Mouse (Mus musculus): ENCODE measurements around the gene Lbx2. TPM values are rescaled to one million over a fixed set of nuclear protein-coding genes. Genes with fewer than 3 reads are reported as not detected.
A peak's percentile ranks its signal among the peaks of the same experiment; 100 is the strongest.

The Lbx2 gene
- polyA plus RNA-seq, 1 experiment from 2014 or later, result 0.81 TPM

- H3K9ac ChIP-seq, result peak overlapping the region; percentile 86
- H3K4me3 ChIP-seq, result peak overlapping the region; percentile 77
- ATAC-seq (ENCODE audit: low FRiP score, low read depth), result peak; percentile 73
- peak overlapping the region; percentile 99 for H3K4me2 ChIP-seq (replicated peaks)
- peaks cover 15% of the 10 kb centered on the region for H3K4me1 ChIP-seq
- H3K27me3 ChIP-seq, result peaks cover 2% of the 10 kb centered on the region; the same call in 1 of the 2 replicates
- H3K9me3 ChIP-seq, result no peaks in the 10 kb centered on the region
- 0 out of 2 replicates have a peak, but pooled peaks cover 3% of the 10 kb centered on the region for H3K36me3 ChIP-seq
- WGBS, result under 1% methylated on average over 74 of the region's 74 CpGs
- peak overlapping the region; percentile 83 for H3K27ac ChIP-seq
Observed at GRCm38 (mm10) chr6:83101688-83102556, 15.8 kb downstream of the Lbx2 start.

GRCm38 (mm10) chr6:83103130-83103650, 17.0 kb downstream of the Lbx2 start:
- peak overlapping the region; percentile 86; the same call in 1 of the 2 replicates for H3K9ac ChIP-seq
- 41% methylated on average over 11 of the region's 11 CpGs for WGBS
- H3K4me2 ChIP-seq (replicated peaks), result peak overlapping the region; percentile 99
- H3K36me3 ChIP-seq, result peaks cover 6% of the 10 kb centered on the region; the same call in 1 of the 2 replicates
- H3K4me1 ChIP-seq, result peaks cover 23% of the 10 kb centered on the region
- no peaks in the 10 kb centered on the region for H3K9me3 ChIP-seq
- no peak overlapping the region for H3K27ac ChIP-seq
- peaks cover 2% of the 10 kb centered on the region; the same call in 1 of the 2 replicates for H3K27me3 ChIP-seq
- ATAC-seq (ENCODE audit: low FRiP score, low read depth), result no peak
- H3K4me3 ChIP-seq, result peak overlapping the region; percentile 77

GRCm38 (mm10) chr6:83104158-83104557, 18.0 kb downstream of the Lbx2 start:
- Histone ChIP-seq H3K36me3 (peaks cover 6% of the 10 kb centered on the region; the same call in 1 of the 2 replicates), H3K4me3 (no peak overlapping the region)
- no peak for ATAC-seq (ENCODE audit: low FRiP score, low read depth)

GRCm38 (mm10) chr6:83107566-83108400, 21.6 kb downstream of the Lbx2 start:
- H3K27me3 ChIP-seq, result no peaks in the 10 kb centered on the region
- peak overlapping the region; percentile 86 for H3K4me2 ChIP-seq (replicated peaks)
- peaks cover 15% of the 10 kb centered on the region; the same call in 1 of the 2 replicates for H3K36me3 ChIP-seq
- H3K4me1 ChIP-seq, result peaks cover 31% of the 10 kb centered on the region
- 36% methylated on average over 13 of the region's 13 CpGs for WGBS
- H3K9ac ChIP-seq, result peak overlapping the region; percentile 95
- H3K4me3 ChIP-seq, result peak overlapping the region; percentile 76
- no peak overlapping the region; the same call in 1 of the 2 replicates for H3K27ac ChIP-seq
- H3K9me3 ChIP-seq, result no peaks in the 10 kb centered on the region
- ATAC-seq (ENCODE audit: low FRiP score, low read depth), result peak; percentile 30; the same call in 1 of the 2 replicates

More at GRCm38 (mm10) chr6:83104158-83104557, 18.0 kb downstream of the Lbx2 start:
- Histone ChIP-seq H3K27ac (no peak overlapping the region), H3K9me3 (no peaks in the 10 kb centered on the region), H3K4me1 (peaks cover 28% of the 10 kb centered on the region), H3K27me3 (peaks cover 2% of the 10 kb centered on the region; the same call in 1 of the 2 replicates), H3K9ac (no peak overlapping the region), H3K4me2 (replicated peaks) (no peak overlapping the region)
- WGBS, result 71% methylated on average over 4 of the region's 4 CpGs

- H3K4me1 ChIP-seq, result peaks cover 22% of the 10 kb centered on the region
Observed at GRCm38 (mm10) chr6:83108762-83109668, 22.8 kb downstream of the Lbx2 start, which contains the start of gene Mrpl53. Gene Mrpl53, plus strand, starts transcription at chr6:83109040.

GRCm38 (mm10) chr6:83111510-83112136, 25.5 kb downstream of the Lbx2 start:
- 86% methylated on average over 4 of the region's 4 CpGs for WGBS
- Histone ChIP-seq H3K27me3 (no peaks in the 10 kb centered on the region), H3K9ac (no peak overlapping the region), H3K4me2 (replicated peaks) (no peak overlapping the region), H3K36me3 (peaks cover 12% of the 10 kb centered on the region; the same call in 1 of the 2 replicates), H3K27ac (no peak overlapping the region), H3K4me1 (peaks cover 38% of the 10 kb centered on the region), H3K4me3 (no peak overlapping the region), H3K9me3 (no peaks in the 10 kb centered on the region)
- ATAC-seq (ENCODE audit: low FRiP score, low read depth), result no peak

More at GRCm38 (mm10) chr6:83108762-83109668, 22.8 kb downstream of the Lbx2 start, which contains the start of gene Mrpl53:
- no peaks in the 10 kb centered on the region for H3K27me3 ChIP-seq
- peak within 1 kb of the TSS; percentile 95 for H3K9ac ChIP-seq
- WGBS, result under 1% methylated on average over 76 of the region's 76 CpGs
- ATAC-seq (ENCODE audit: low FRiP score, low read depth), result peak; percentile 83
- peaks cover 15% of the 10 kb centered on the region; the same call in 1 of the 2 replicates for H3K36me3 ChIP-seq
- H3K4me2 ChIP-seq (replicated peaks), result peak within 1 kb of the TSS; percentile 86
- H3K9me3 ChIP-seq, result no peaks in the 10 kb centered on the region
- peak within 1 kb of the TSS; percentile 76 for H3K4me3 ChIP-seq
- H3K27ac ChIP-seq, result peak within 1 kb of the TSS; percentile 81

- 1% methylated on average over 53 of the region's 58 CpGs for WGBS
- Histone ChIP-seq H3K9me3 (no peaks in the 10 kb centered on the region), H3K9ac (peak within 1 kb of the TSS; percentile 92), H3K4me1 (peaks cover 34% of the 10 kb centered on the region), H3K36me3 (peaks cover 42% of the 10 kb centered on the region), H3K27me3 (no peaks in the 10 kb centered on the region), H3K4me2 (replicated peaks) (peak within 1 kb of the TSS; percentile 93), H3K4me3 (peak within 1 kb of the TSS; percentile 90), H3K27ac (peak within 1 kb of the TSS; percentile 74)
- peak; percentile 90 for ATAC-seq (ENCODE audit: low FRiP score, low read depth)
Observed at GRCm38 (mm10) chr6:83115011-83115671, 29.0 kb downstream of the Lbx2 start, which contains the start of gene Mogs. Gene Mogs, plus strand, starts transcription at chr6:83115496.

- no peaks in the 10 kb centered on the region for H3K9me3 ChIP-seq
- H3K4me1 ChIP-seq, result peaks cover 37% of the 10 kb centered on the region
- no peaks in the 10 kb centered on the region for H3K27me3 ChIP-seq
- 2% methylated on average over 32 of the region's 48 CpGs for WGBS
- H3K4me3 ChIP-seq, result peak overlapping the region; percentile 90
- peaks cover 40% of the 10 kb centered on the region for H3K36me3 ChIP-seq
- H3K27ac ChIP-seq, result peak overlapping the region; percentile 74
- H3K9ac ChIP-seq, result peak overlapping the region; percentile 92
- ATAC-seq (ENCODE audit: low FRiP score, low read depth), result peak; percentile 55
- peak overlapping the region; percentile 93 for H3K4me2 ChIP-seq (replicated peaks)
Observed at GRCm38 (mm10) chr6:83115682-83116372, 29.7 kb downstream of the Lbx2 start.

GRCm38 (mm10) chr6:83116373-83117164, 30.4 kb downstream of the Lbx2 start:
- no peaks in the 10 kb centered on the region for H3K9me3 ChIP-seq

More at GRCm38 (mm10) chr6:83116373-83117164, 30.4 kb downstream of the Lbx2 start:
- Histone ChIP-seq H3K9ac (peak overlapping the region; percentile 92), H3K27ac (0 out of 2 replicates have a peak overlapping the region, but pooled peaks have one; percentile 74), H3K27me3 (no peaks in the 10 kb centered on the region), H3K4me3 (peak overlapping the region; percentile 90), H3K36me3 (peaks cover 34% of the 10 kb centered on the region), H3K4me2 (replicated peaks) (peak overlapping the region; percentile 93), H3K4me1 (peaks cover 37% of the 10 kb centered on the region)
- ATAC-seq (ENCODE audit: low FRiP score, low read depth), result no peak
- 81% methylated on average over 11 of the region's 11 CpGs for WGBS

Data from limb, embryonic 13.5 days (tissue).